Mouse (Mus musculus) left cerebral cortex, postnatal 10 days (tissue): ENCODE measurements around the gene Dlg5. TPM values are rescaled to one million over a fixed set of nuclear protein-coding genes. Genes with fewer than 3 reads are reported as not detected.

Source experiments
- DNase-seq, 2 experiments: peaks; one replicate each; pipeline ENCODE4 v3.0.0; 2021 to 2022; ENCODE audit warnings: low spot score in 2 of 2, mixed read lengths in 1 of 2; ENCODE audit errors: extremely low spot score in 1 of 2
- intact Hi-C: fragments of 180-260 bp; cut with DNase I; formaldehyde crosslinking; loops from one replicate; pipeline ENCODE4 v1.15.1; 2025
- total RNA-seq, 2 experiments: library from RNA; stranded (reverse); gene quantifications; 2 replicates each; pipeline ENCODE4 v1.2.3; 2021

Gene Dlg5
- total RNA-seq, 2 experiments from 2014 or later: 52.3 to 57.3 TPM

- intact Hi-C loops: loop anchor here (5.0 kb wide), 2 partner anchors 34 to 59 kb away; no protein-coding TSS in a partner anchor
Observed at GRCm38 (mm10) chr14:24240831-24241230, 4.9 kb downstream of the Dlg5 start.

DNA sequence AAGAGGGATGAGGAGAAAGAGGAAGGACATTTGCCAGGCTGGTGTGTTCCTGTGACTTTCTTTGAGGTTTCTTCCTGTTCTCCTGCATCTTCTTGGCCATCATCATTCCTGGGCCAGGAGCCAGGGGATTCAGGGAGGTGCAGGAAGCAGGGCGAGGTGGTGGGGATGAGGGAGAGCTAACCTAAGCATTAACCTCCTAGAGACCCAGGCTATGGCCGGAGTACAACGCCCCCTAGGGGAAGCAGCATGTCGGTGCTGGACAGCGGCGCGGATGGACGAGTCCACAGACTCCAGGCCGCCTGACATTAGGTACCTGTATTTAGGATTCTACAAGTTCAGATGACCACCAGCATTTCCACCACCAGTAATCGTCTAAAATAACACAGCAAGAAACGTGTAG, 6.1 kb downstream of the Dlg5 start:
- intact Hi-C loops: loop anchor here (5.0 kb wide), 2 partner anchors 32 to 57 kb away; no protein-coding TSS in a partner anchor

More at GRCm38 (mm10) chr14:24240831-24241230, 4.9 kb downstream of the Dlg5 start:
- DNase-seq: no peak

DNA sequence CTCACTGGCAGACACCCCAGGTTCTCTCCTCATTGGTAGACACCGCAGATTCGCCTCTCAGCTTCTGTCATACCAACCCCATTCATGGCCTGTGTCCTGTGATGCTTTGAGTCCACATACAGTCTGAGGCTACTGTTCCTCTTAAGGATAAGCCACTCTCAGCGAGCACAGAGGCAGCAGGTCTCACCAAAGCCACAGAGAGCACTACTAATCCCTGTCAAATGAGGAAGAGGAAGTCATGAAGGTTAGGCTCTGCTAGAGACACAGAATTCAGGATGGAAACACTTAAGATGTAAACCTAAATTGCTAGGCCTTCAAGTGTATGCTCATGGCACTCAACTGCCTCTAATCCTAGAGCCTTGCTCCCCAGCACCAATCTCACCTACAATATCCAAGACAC, 9.8 kb downstream of the Dlg5 start:
- intact Hi-C loops: no loop called here
- no peak for DNase-seq

More for the DNA sequence above, 6.1 kb downstream of the Dlg5 start:
- DNase-seq: peak in 1 of 2 experiments; percentile 36

DNA sequence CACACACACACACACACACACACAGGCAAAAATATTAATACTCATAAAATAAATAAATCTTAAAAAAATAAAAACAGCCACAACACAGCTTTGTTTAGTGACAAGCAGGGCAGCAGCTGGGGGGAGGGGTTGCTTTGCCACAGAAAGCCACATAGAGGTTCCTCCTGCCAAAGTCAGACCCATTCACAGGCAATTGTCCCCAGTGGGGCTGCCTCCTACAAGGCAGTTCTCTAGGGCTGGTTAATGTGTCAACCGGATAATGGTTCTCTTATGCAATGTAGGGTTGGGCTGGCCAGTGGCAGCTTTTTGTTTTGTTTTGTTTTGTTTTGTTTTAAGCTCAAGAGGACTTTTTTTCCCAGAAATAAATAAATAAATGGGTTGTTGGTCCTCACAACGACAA, 11.3 kb downstream of the Dlg5 start:
- DNase-seq: no peak
- intact Hi-C loops: no loop called here

- peak; percentile 44 to 62 for DNase-seq
- intact Hi-C loops: no loop called here
Observed at GRCm38 (mm10) chr14:24232641-24233633, 12.8 kb downstream of the Dlg5 start.

DNA sequence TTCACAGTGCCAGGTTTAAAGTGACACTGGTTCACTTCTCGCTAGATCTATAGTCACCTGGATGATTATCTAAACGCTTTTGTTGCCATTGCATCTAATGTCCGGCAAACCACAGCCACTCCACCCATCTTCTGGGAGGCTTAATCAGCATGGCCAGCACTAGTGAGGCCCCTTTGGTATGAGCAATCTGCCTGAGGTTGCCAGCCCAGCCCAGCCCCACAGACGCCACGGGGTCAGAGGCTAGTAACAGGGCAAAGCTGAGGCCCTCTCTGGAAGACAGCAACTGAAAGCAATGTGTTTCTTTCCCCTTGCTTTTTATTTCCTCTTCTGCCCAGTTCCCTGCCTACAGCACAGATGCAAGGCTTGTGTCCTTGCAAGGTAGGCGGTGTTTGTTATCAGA, 17.2 kb downstream of the Dlg5 start:
- intact Hi-C loops: no loop called here
- no peak for DNase-seq

- intact Hi-C loops: no loop called here
- DNase-seq: no peak
Observed at GRCm38 (mm10) chr14:24227015-24227414, 18.7 kb downstream of the Dlg5 start.

- DNase-seq: no peak
- intact Hi-C loops: no loop called here
Observed at GRCm38 (mm10) chr14:24226344-24226743, 19.4 kb downstream of the Dlg5 start.

- intact Hi-C loops: no loop called here
Observed at GRCm38 (mm10) chr14:24222759-24223158, 23.0 kb downstream of the Dlg5 start.

GRCm38 (mm10) chr14:24222273-24222672, 23.4 kb downstream of the Dlg5 start:
- DNase-seq: no peak
- intact Hi-C loops: no loop called here

More at GRCm38 (mm10) chr14:24222759-24223158, 23.0 kb downstream of the Dlg5 start:
- no peak for DNase-seq

DNA sequence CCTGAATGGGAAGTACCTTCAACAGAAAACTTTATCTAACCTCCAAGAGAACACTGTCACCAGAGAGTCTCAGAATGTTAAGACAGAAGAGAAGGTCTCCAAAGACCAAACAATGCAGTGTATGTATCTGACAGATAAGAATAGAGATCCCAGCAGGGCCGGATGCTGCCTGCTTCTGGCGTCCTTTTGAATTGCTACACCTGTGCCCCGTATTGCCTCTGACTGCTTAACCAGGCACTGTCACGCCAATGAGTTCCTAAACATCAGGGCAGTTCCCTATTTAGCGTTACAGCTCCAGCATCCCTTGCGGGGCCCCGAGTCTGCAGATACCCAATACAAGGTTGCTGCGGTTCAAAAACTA, 28.4 kb downstream of the Dlg5 start:
- no peak for DNase-seq
- intact Hi-C loops: no loop called here

DNA sequence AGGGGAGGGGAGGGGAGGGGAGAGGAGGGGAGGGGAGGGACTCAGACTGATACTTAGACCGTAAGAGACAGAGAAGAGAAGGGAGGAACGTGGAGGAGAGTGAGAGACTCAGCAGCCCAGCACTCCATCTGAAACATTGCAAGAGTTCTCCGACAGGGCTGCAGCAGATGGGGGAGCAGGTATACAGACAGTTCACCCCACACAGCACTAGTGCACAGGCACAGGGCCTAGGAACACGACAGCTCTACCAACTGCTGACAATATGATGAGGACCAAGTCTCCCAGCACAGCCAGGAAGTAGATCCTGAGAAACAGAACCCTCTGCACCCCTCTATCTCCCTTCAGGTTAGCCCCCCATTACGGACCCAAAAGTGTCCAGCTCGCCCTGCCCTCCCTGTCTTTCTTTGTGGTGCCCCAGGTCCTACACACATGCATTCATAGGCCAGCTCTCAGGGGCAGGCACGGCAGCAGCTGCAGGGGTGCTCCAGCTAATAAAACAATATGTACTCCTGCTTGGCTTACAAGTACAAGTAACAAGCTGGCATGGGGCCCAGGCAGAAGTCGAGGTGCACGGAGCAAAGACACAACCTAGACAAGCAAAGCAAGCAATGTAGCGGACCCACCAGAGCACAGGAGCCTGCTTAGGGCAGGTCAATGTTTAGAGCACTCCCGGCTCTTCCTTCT, 28.9 kb downstream of the Dlg5 start:
- no peak for DNase-seq
- intact Hi-C loops: no loop called here

DNA sequence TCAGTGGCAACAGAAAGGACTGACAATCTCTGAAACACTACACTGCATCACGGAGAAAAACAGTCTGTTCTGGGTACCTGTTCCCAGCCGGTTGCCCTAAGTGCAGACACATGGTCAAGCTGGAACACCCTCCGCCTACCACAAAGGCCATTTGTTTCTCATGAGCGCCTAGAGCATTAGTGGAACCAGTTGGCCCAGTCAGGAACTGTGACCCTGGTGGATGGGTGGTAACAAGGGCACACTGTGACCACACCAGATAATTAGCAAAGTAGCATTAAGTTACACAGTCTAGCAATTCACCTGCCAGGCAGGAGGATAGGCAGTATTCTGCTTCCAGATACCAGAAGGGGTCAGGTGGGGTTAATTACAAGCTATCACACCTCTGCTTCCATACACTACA, 29.7 kb downstream of the Dlg5 start:
- no peak for DNase-seq
- intact Hi-C loops: no loop called here

DNA sequence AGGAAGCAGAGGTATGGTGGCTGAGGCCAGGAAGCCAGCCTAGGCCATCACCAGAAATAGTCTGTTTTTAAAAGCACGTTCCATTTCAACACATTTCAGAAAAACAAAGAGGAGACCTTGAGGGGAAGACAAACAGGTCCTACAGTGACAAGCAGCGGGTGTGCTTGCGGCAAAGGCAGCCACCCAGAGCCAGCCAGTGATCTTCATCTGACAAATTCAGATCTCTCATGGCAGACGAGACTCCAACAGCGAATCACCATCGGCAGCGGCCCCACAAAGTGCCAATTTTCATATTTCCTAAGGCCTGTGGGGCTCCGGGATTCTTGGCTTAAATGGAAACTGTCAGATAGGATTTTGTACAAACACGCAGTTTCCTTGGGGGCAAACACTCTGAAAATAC, 31.3 kb downstream of the Dlg5 start:
- intact Hi-C loops: no loop called here
- no peak for DNase-seq

DNA sequence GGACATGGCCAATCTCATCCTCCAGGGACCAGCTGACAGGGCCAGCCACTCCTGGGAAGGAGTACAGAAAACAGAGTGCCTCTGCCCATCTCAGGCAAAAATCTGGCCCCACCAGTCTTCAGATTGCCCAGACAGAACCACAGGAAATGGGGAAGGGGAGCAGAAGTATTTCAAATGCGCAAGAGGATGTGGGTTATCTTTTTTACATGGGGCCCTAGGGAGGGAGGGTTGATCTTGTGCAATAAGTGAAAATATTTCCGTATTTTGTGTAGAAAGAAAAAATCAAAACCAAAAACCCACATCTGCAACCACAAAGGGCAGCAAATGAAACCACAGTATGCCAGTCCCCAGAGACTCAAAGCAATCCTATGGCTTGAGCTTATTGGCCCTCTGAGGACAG, 32.4 kb downstream of the Dlg5 start:
- intact Hi-C loops: no loop called here
- DNase-seq: no peak

- DNase-seq: no peak
- intact Hi-C loops: no loop called here
Observed at GRCm38 (mm10) chr14:24212861-24213260, 32.9 kb downstream of the Dlg5 start.

DNA sequence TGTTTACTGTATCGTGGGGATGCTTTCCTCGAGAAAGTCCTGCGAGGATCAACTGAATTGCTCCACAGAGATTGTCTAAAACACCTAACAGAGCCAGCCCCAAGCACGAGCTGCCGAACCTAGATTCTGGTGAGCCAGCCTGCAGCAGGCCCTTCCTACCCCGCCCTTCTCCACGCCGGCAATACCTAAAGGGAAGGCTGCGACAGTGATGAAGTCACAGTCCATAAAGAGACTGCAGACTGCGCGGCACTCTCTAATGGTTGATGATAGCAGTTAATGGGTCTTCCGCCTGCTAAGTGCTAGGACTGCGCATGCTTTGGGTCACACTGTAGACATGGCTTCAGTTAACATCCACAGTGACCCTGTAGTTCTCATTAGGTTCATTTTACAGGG, 38.4 kb downstream of the Dlg5 start:
- DNase-seq: no peak
- intact Hi-C loops: loop anchor here (5.0 kb wide), 1 partner anchor 35 kb away; no protein-coding TSS in a partner anchor

GRCm38 (mm10) chr14:24206736-24207359, 38.9 kb downstream of the Dlg5 start:
- intact Hi-C loops: loop anchor here (5.0 kb wide), 1 partner anchor 35 kb away; no protein-coding TSS in a partner anchor
- DNase-seq: no peak

DNA sequence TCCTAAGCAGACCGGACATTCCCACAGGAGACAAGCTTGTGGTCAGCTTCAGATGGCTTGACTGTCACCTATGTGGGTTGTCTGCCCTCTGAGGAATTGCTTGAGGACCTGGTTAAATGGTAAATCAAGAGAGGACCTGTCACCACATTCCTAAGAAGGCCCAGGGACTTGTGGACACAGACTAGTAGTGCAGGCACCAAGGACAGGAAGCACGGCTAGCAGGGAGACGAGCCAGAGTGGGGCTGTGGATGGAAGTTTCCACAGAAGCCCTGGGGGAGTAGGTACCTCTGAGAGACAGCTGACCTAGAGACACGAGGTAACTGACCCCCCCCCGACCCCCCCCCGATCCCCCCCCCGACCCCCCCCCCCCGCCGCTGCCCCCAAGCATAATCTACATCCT, 39.4 kb downstream of the Dlg5 start:
- no peak for DNase-seq

More for the DNA sequence above, 39.4 kb downstream of the Dlg5 start:
- intact Hi-C loops: loop anchor here (5.0 kb wide), 1 partner anchor 36 kb away; no protein-coding TSS in a partner anchor
